Mouse (Mus musculus): Measurements from ENCODE around the gene Pttg1.

The Pttg1 gene

DNA sequence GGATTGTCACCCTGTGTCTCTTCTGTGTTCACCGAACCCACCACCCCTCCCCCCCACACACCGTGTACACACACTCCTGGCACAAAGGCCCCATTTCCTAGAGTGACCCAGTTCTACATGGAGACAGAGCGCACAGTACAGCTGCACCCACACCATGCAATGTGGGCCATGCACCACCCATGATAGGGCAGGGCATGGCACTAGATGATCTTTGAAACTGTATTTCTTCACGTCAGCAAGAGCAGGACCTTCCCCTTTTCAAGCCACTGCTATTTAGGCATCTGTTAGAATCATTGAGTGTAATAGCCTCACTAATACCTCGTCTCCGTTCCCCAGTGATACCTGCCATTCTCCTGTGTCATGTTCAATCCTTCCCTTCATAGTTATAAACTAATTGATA, 51.1 kb downstream of the Pttg1 start:
- DNase-seq, result no peak

DNA sequence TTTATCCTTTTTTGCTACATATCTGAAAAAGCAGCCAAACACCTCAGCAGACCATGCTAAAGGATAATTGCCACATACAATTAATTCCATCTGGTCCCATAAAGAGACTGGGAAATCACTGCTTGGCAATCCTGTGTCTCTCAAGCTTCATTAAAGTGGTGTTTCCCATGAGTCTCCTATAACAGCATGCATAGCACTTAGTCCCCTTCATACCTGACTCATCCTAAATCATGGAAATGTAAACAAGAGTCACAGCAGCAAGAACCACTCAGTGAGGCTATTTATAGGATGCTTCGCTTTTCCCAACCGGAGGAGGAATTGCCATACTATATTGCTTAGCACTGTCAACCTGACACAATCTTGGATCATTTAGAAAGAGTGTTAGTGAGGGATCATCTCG, 52.7 kb downstream of the Pttg1 start:
- no peak for DNase-seq

DNA sequence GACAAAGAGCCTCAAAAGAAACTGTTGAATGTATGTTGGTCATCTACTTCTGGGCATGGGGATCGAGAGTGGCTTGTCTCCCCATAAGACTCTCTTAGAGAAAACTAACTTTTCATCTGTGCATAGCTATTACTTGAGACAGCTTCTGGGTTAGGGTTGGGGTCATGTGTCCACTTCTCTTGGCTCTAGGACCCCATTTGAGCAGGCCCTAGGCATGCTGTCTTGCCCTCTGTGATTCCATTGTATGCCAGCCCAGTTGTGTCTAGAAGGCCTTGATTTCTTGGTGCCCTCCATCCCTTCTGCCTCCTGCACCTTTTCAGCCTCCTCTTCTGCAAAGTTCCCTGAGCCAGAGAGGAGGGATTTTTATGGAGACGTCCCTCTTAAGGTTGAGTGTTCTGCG, 54.2 kb downstream of the Pttg1 start:
- no peak for DNase-seq

All from thymus, adult 18-20 months (tissue).